Mouse (Mus musculus): ENCODE measurements around the gene Gatm. TPM values are rescaled to one million over a fixed set of nuclear protein-coding genes. Genes with fewer than 3 reads are reported as not detected.

Gatm gene
- polyA plus RNA-seq, 1 experiment from 2014 or later = 30.6 TPM

DNA sequence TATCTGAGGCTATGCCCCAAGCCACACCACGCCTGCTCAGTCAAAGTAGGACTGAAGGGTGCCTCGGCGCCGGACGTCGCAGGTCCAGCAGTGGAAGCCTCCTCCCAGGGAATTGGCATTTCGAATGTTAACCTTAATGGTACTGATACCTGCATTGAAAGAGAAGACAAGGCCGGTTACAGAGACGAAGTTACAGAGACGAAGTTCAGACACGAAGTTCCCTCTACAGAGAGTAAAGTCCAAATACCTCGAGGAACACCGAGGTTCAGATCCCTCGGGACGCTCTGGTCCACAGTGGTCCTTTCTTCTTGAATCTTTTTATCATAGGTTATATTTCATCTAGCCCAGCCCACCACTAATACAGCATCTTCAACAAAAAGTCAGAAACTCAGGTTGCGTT is 15.6 kb downstream of the Gatm start:
- no peak for DNase-seq
- Histone ChIP-seq H3K4me3 (ENCODE audit: low read depth, low read length) (no peak overlapping the region), H3K4me2 (ENCODE audit: low read depth, low read length) (no peak overlapping the region), H3K27ac (ENCODE audit: low read depth) (no peak overlapping the region), H3K27me3 (ENCODE audit: insufficient read depth, low read length) (no peaks in the 10 kb centered on the region), H3K36me3 (replicated peaks; ENCODE audit: insufficient read depth, low read length) (no peaks in the 10 kb centered on the region), H3K9ac (replicated peaks) (no peak overlapping the region), H3K9me3 (ENCODE audit: low read length) (no peaks in the 10 kb centered on the region), H3K4me1 (ENCODE audit: insufficient read depth) (no peaks in the 10 kb centered on the region)
- ATAC-seq = no peak
- WGBS (ENCODE audit: insufficient replicate concordance) = 87% methylated on average over 16 of the region's 16 CpGs
- TF ChIP-seq EP300 (IDR thresholded peaks at IDR 0.05; ENCODE audit: low read depth) (no peak), CTCF (IDR thresholded peaks at IDR 0.05; ENCODE audit: low read depth) (no peak)

DNA sequence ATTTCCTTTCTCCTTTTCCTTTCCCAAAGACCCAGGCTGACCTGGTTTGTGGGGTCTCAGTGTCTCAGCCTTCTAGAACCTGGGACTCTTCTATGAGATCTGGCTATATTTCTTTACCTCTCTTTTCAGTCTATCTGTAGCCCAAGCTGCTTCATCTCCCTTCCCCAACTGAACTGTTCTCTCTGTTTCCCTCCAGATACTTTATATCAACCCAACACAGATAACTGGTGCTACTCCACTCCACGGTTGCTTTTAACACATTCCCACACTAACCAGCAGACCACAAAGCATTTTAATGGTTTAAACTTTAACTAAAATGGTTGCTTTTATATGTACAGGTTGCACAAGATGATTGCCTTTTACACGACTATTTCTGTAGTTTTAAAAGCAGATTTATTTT is 19.9 kb downstream of the Gatm start:
- Histone ChIP-seq H3K27ac (ENCODE audit: low read depth) (no peak overlapping the region), H3K9me3 (ENCODE audit: low read length) (no peaks in the 10 kb centered on the region), H3K36me3 (replicated peaks; ENCODE audit: insufficient read depth, low read length) (no peaks in the 10 kb centered on the region), H3K4me3 (ENCODE audit: low read depth, low read length) (no peak overlapping the region), H3K4me2 (ENCODE audit: low read depth, low read length) (no peak overlapping the region), H3K27me3 (ENCODE audit: insufficient read depth, low read length) (no peaks in the 10 kb centered on the region), H3K9ac (replicated peaks) (no peak overlapping the region), H3K4me1 (ENCODE audit: insufficient read depth) (no peaks in the 10 kb centered on the region)
- ATAC-seq (no peak), DNase-seq (no peak)
- WGBS (ENCODE audit: insufficient replicate concordance) = 37% methylated on average over 2 of the region's 2 CpGs
- TF ChIP-seq EP300 (IDR thresholded peaks at IDR 0.05; ENCODE audit: low read depth) (peak; percentile 65; the same call in 1 of the 2 replicates), CTCF (IDR thresholded peaks at IDR 0.05; ENCODE audit: low read depth) (no peak)

DNA sequence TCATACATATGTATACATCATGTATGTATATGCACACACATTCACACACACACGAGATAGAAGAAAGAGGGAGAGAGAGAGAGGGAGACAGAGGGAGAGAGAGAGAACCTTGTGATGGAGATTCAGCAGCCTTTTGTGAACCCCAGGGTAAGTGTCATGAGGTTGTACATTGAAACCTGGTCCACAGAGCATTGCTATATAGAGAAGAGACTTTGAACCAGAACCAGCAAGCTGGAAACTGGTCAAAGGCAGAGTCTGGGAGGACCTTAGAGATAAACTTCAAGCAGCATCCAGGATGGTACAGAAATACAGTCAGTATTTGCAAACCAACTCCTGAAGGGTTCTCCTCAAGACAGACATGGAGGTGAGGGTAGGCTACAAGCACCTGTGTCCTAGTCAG is 20.8 kb downstream of the Gatm start:
- Histone ChIP-seq H3K27ac (ENCODE audit: low read depth) (no peak overlapping the region), H3K9me3 (ENCODE audit: low read length) (no peaks in the 10 kb centered on the region), H3K4me3 (ENCODE audit: low read depth, low read length) (no peak overlapping the region), H3K4me1 (ENCODE audit: insufficient read depth) (no peaks in the 10 kb centered on the region), H3K27me3 (ENCODE audit: insufficient read depth, low read length) (no peaks in the 10 kb centered on the region), H3K4me2 (ENCODE audit: low read depth, low read length) (no peak overlapping the region), H3K36me3 (replicated peaks; ENCODE audit: insufficient read depth, low read length) (no peaks in the 10 kb centered on the region), H3K9ac (replicated peaks) (no peak overlapping the region)
- DNase-seq (no peak), ATAC-seq (no peak)
- WGBS (ENCODE audit: insufficient replicate concordance) = 76% methylated on average over 1 of the region's 1 CpGs
- TF ChIP-seq EP300 (IDR thresholded peaks at IDR 0.05; ENCODE audit: low read depth) = no peak
- TF ChIP-seq CTCF (IDR thresholded peaks at IDR 0.05; ENCODE audit: low read depth) = no peak

DNA sequence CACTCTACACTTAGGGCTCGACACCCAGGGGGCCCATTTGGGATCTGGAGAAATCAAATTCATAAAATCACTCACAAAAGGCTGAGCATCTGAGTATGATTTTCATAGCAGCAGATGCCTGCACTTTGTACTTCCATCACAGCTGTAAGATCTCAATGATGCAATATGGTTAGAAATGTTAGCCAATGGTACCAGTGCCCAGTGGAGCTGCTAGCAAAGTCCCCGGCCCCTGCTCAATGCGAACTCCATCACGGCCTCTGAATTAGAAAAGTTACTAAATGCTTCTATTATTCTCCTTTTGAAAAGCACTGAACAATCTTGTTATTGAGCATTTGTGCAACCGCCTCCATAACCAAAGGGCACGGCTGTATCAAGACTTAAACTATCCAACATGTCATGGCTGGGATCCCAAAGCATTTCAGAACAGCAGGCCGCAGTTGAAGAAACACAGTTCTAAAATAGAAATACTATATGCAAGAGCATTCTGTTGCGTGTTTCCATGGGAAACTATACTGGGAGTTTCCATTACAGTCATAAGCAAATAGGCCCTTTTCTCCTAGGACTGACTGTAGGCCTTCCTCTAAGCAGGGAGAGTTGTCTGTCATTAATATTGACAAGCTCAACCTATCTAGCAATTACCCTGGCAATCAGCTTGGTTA is 23.1 kb downstream of the Gatm start:
- Histone ChIP-seq H3K27ac (ENCODE audit: low read depth) (no peak overlapping the region), H3K9me3 (ENCODE audit: low read length) (no peaks in the 10 kb centered on the region), H3K4me1 (ENCODE audit: insufficient read depth) (no peaks in the 10 kb centered on the region), H3K4me2 (ENCODE audit: low read depth, low read length) (no peak overlapping the region), H3K9ac (replicated peaks) (no peak overlapping the region), H3K4me3 (ENCODE audit: low read depth, low read length) (no peak overlapping the region), H3K27me3 (ENCODE audit: insufficient read depth, low read length) (no peaks in the 10 kb centered on the region), H3K36me3 (replicated peaks; ENCODE audit: insufficient read depth, low read length) (no peaks in the 10 kb centered on the region)
- no peak for ATAC-seq
- DNase-seq = no peak
- TF ChIP-seq CTCF (IDR thresholded peaks at IDR 0.05; ENCODE audit: low read depth) (no peak), EP300 (IDR thresholded peaks at IDR 0.05; ENCODE audit: low read depth) (no peak)
- WGBS (ENCODE audit: insufficient replicate concordance) = 85% methylated on average over 8 of the region's 8 CpGs

DNA sequence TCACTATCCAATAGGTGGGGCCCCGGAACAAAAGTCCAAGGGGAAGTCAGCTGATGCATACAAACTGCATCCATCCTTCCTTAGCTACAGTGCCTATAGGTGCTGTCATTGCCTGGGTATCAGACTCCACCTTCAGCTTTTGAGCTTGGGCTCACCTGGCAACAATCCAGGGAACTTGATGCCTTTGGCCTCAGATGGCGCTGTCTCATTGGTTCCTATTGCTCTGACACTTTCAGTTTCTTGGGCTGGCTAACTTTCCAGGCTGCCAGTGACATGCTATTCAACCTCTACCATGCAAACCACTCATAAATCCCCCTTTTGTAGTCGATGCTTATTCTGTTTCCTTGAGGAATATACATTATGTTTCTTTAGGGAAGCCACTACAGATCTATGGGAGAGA is 24.8 kb downstream of the Gatm start:
- H3K9ac ChIP-seq (replicated peaks) = no peak overlapping the region
- no peaks in the 10 kb centered on the region for H3K27me3 ChIP-seq (ENCODE audit: insufficient read depth, low read length)
- H3K4me3 ChIP-seq (ENCODE audit: low read depth, low read length) = no peak overlapping the region
- DNase-seq (no peak), ATAC-seq (no peak)
- no peaks in the 10 kb centered on the region for H3K9me3 ChIP-seq (ENCODE audit: low read length)
- no peaks in the 10 kb centered on the region for H3K36me3 ChIP-seq (replicated peaks; ENCODE audit: insufficient read depth, low read length)
- no peak for TF ChIP-seq EP300 (IDR thresholded peaks at IDR 0.05; ENCODE audit: low read depth)
- 0 out of 2 replicates have a peak, but pooled peaks have one; percentile 8 for TF ChIP-seq CTCF (IDR thresholded peaks at IDR 0.05; ENCODE audit: low read depth)
- H3K27ac ChIP-seq (ENCODE audit: low read depth) = no peak overlapping the region
- H3K4me1 ChIP-seq (ENCODE audit: insufficient read depth) = no peaks in the 10 kb centered on the region
- WGBS (ENCODE audit: insufficient replicate concordance) = 58% methylated on average over 3 of the region's 3 CpGs
- no peak overlapping the region for H3K4me2 ChIP-seq (ENCODE audit: low read depth, low read length)

DNA sequence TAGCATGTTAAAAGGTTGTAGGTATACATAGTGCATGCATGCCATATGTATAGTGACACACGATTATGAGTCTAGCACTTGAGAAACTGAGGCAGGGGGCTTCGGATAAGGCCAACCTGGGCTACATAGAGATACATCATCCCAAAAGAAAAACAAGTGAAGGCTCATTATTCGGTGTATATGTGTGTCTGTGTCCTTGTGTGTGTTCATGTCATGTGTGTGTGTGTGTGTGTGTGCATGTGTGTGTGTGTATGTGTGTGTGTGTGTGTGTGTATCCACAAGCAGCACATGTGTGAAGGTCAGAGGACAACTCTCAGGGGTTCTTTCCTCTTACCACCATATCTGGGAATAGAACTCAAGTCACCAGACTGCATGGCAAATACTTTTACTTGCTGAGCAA is 28.8 kb downstream of the Gatm start:
- no peak for ATAC-seq
- no peaks in the 10 kb centered on the region for H3K4me1 ChIP-seq (ENCODE audit: insufficient read depth)
- H3K4me3 ChIP-seq (ENCODE audit: low read depth, low read length) = no peak overlapping the region

More for the DNA sequence above, 28.8 kb downstream of the Gatm start:
- no peak for DNase-seq
- WGBS (ENCODE audit: insufficient replicate concordance) = 80% methylated on average over 3 of the region's 3 CpGs
- Histone ChIP-seq H3K4me2 (ENCODE audit: low read depth, low read length) (no peak overlapping the region), H3K27ac (ENCODE audit: low read depth) (no peak overlapping the region), H3K27me3 (ENCODE audit: insufficient read depth, low read length) (no peaks in the 10 kb centered on the region), H3K9me3 (ENCODE audit: low read length) (no peaks in the 10 kb centered on the region), H3K9ac (replicated peaks) (no peak overlapping the region), H3K36me3 (replicated peaks; ENCODE audit: insufficient read depth, low read length) (no peaks in the 10 kb centered on the region)
- TF ChIP-seq CTCF (IDR thresholded peaks at IDR 0.05; ENCODE audit: low read depth) = no peak
- no peak for TF ChIP-seq EP300 (IDR thresholded peaks at IDR 0.05; ENCODE audit: low read depth)
